Mouse (Mus musculus) neural tube, embryonic 15.5 days (tissue): ENCODE measurements at regions not wholly inside any gene's neighbourhood (a gene's known extent, or its start where the extent isn't known, plus 50 kb on each side); places are given as distances from the start of the nearest gene placed in this dataset.
"Not testable (repeated sequence)": the region's sequence is repeated elsewhere in the genome, so short reads cannot be mapped to it uniquely, and the experiment has no call there.

Source experiments
- ATAC-seq: fragments of 200-750 bp; cut with Nextera tagmentation; 2 replicates; pipeline ENCODE4 v1.8.0; 2017; ENCODE audit warnings: mild to moderate bottlenecking, moderate TSS enrichment, moderate library complexity; ENCODE audit not compliant: low FRiP score
- H3K27ac ChIP-seq: fragments of 300-500 bp; sonication (generic); replicated peaks from 2 replicates; pipeline ENCODE4 v1.5.1; 2015; ENCODE audit warnings: mild to moderate bottlenecking, inconsistent platforms
- H3K27me3 ChIP-seq: fragments of 300-500 bp; sonication (generic); replicated peaks from 2 replicates; pipeline ENCODE4 v1.6.1; 2015; ENCODE audit warnings: inconsistent platforms
- H3K36me3 ChIP-seq: fragments of 300-500 bp; sonication (generic); 2 replicates; pipeline ENCODE4 v1.6.1; 2015; ENCODE audit warnings: inconsistent platforms
- H3K4me1 ChIP-seq: fragments of 300-500 bp; sonication (generic); 2 replicates; pipeline ENCODE4 v1.6.1; 2015; ENCODE audit warnings: inconsistent platforms
- H3K4me2 ChIP-seq: fragments of 300-500 bp; sonication (generic); 2 replicates; pipeline ENCODE4 v1.6.1; 2015; ENCODE audit warnings: inconsistent platforms, mild to moderate bottlenecking, moderate library complexity
- H3K4me3 ChIP-seq: fragments of 300-500 bp; sonication (generic); replicated peaks from 2 replicates; pipeline ENCODE4 v1.5.1; 2015; ENCODE audit warnings: mild to moderate bottlenecking, inconsistent platforms
- H3K9ac ChIP-seq: fragments of 300-500 bp; sonication (generic); replicated peaks from 2 replicates; pipeline ENCODE4 v1.6.1; 2015; ENCODE audit warnings: mild to moderate bottlenecking, inconsistent platforms
- H3K9me3 ChIP-seq: fragments of 300-500 bp; sonication (generic); replicated peaks from 2 replicates; pipeline ENCODE4 v1.6.1; 2016; ENCODE audit warnings: inconsistent platforms
- WGBS: fragments of 180-500 bp; shearing (Covaris S2); methylation state at CpG from one replicate; pipeline ENCODE4 v1.1.7; 2015; ENCODE audit warnings: mixed read lengths; 5-methylcytosine and 5-hydroxymethylcytosine counted together

DNA sequence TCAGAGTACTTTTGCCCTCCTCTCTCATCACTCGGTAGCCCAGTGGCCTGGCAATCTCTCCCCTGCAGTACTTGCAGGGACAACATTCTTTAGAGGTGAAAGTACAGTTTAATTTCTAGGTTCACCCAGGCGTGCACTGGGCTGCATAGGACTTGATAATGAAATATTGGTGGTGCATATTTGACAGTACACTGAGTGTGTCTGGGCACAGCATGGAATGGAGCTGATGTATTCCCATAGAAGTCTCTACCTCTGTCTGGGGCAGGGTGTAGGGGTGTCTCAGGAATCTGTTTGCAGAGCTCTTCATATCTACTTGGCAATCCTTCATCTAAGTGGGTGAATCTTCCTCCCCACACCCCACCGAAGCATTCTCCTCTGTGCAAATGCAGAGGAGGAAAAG lies 893.8 kb downstream of the Gm9195 start:
- Histone ChIP-seq H3K4me3 (no peak overlapping the region), H3K36me3 (no peaks in the 10 kb centered on the region), H3K9ac (no peak overlapping the region), H3K27me3 (no peaks in the 10 kb centered on the region), H3K4me2 (no peak overlapping the region), H3K9me3 (no peaks in the 10 kb centered on the region), H3K4me1 (0 out of 2 replicates have a peak, but pooled peaks cover 3% of the 10 kb centered on the region), H3K27ac (no peak overlapping the region)
- no peak for ATAC-seq
- 65% methylated on average over 3 of the region's 3 CpGs for WGBS

GRCm38 (mm10) chr14:71588694-71589240 lies 902.9 kb downstream of the Gm9195 start:
- 58% methylated on average over 1 of the region's 1 CpGs for WGBS
- Histone ChIP-seq H3K9me3 (no peaks in the 10 kb centered on the region), H3K9ac (no peak overlapping the region), H3K4me2 (no peak overlapping the region), H3K4me1 (no peaks in the 10 kb centered on the region), H3K4me3 (no peak overlapping the region), H3K36me3 (no peaks in the 10 kb centered on the region), H3K27me3 (no peaks in the 10 kb centered on the region), H3K27ac (no peak overlapping the region)
- no peak for ATAC-seq

GRCm38 (mm10) chr14:71588006-71588405 lies 903.6 kb downstream of the Gm9195 start:
- Histone ChIP-seq H3K36me3 (no peaks in the 10 kb centered on the region), H3K4me2 (no peak overlapping the region), H3K9ac (no peak overlapping the region), H3K4me3 (no peak overlapping the region), H3K27ac (no peak overlapping the region), H3K9me3 (no peaks in the 10 kb centered on the region), H3K4me1 (no peaks in the 10 kb centered on the region), H3K27me3 (no peaks in the 10 kb centered on the region)
- no peak for ATAC-seq

DNA sequence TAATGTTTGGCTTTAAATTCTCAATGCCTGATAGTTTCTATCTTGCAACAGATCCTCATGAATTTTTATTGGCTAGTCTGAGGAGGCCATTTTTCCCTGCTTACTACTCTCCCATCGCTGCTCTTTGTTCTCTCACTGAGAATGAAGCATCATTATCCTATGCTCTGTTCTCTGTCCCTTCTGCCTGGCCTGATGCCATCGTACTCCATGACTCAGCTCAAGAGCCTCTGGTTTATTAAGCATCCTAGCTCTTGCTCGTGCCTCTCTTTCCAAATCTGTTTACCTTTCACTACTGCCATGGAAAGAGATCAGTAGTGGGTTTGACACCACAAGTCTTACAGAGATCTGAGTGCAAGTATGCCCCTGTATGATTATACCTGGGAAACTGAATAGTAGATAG lies 926.8 kb downstream of the Gm9195 start:
- H3K27me3 ChIP-seq: no peaks in the 10 kb centered on the region
- no peak overlapping the region for H3K4me3 ChIP-seq
- H3K4me2 ChIP-seq: no peak overlapping the region
- no peak overlapping the region for H3K27ac ChIP-seq
- no peaks in the 10 kb centered on the region for H3K4me1 ChIP-seq
- no peak for ATAC-seq
- WGBS: 56% methylated on average over 3 of the region's 3 CpGs
- no peak overlapping the region for H3K9ac ChIP-seq
- H3K9me3 ChIP-seq: no peaks in the 10 kb centered on the region
- H3K36me3 ChIP-seq: no peaks in the 10 kb centered on the region

DNA sequence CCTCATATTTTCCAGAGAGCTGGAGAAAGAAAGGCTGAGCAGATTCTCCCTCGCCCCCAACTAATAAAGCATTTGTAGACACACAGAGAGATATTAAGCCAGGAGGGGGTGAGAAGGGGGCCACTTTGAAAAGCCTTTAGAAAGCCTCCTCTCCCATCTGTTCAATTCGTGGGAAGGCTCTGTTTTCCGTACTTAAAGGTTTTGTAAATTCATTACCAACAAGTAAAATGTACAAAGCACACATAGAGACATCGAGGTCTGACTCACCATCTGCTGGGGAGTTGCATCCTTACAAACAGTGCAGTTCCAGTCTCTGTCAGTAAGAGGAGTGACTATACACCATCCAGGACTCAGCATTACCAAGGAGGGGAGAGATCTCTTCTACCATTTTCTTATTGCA lies 929.7 kb downstream of the Gm9195 start:
- H3K27ac ChIP-seq: no peak overlapping the region
- H3K4me2 ChIP-seq: no peak overlapping the region
- no peaks in the 10 kb centered on the region for H3K27me3 ChIP-seq
- H3K36me3 ChIP-seq: no peaks in the 10 kb centered on the region
- H3K9me3 ChIP-seq: no peaks in the 10 kb centered on the region
- no peak overlapping the region for H3K9ac ChIP-seq
- no peak overlapping the region for H3K4me3 ChIP-seq
- WGBS: 63% methylated on average over 4 of the region's 4 CpGs
- no peaks in the 10 kb centered on the region for H3K4me1 ChIP-seq
- ATAC-seq: no peak

GRCm38 (mm10) chr14:71554324-71554723 lies 937.3 kb downstream of the Gm9195 start:
- not testable (repeated sequence) for H3K36me3 ChIP-seq, H3K4me2 ChIP-seq, H3K9ac ChIP-seq, H3K27me3 ChIP-seq, H3K27ac ChIP-seq, H3K4me1 ChIP-seq, H3K9me3 ChIP-seq, H3K4me3 ChIP-seq, ATAC-seq
- WGBS: 91% methylated on average over 2 of the region's 3 CpGs

- H3K4me3 ChIP-seq: no peak overlapping the region
- H3K27me3 ChIP-seq: no peaks in the 10 kb centered on the region
- 90% methylated on average over 3 of the region's 3 CpGs for WGBS
- no peak overlapping the region for H3K9ac ChIP-seq
- no peaks in the 10 kb centered on the region for H3K4me1 ChIP-seq
- no peak overlapping the region for H3K27ac ChIP-seq
- no peak for ATAC-seq
- no peak overlapping the region for H3K4me2 ChIP-seq
- no peaks in the 10 kb centered on the region for H3K36me3 ChIP-seq
- no peaks in the 10 kb centered on the region for H3K9me3 ChIP-seq
Observed at GRCm38 (mm10) chr14:71543580-71543979, 943.9 kb upstream of the Fam160b2 start.

DNA sequence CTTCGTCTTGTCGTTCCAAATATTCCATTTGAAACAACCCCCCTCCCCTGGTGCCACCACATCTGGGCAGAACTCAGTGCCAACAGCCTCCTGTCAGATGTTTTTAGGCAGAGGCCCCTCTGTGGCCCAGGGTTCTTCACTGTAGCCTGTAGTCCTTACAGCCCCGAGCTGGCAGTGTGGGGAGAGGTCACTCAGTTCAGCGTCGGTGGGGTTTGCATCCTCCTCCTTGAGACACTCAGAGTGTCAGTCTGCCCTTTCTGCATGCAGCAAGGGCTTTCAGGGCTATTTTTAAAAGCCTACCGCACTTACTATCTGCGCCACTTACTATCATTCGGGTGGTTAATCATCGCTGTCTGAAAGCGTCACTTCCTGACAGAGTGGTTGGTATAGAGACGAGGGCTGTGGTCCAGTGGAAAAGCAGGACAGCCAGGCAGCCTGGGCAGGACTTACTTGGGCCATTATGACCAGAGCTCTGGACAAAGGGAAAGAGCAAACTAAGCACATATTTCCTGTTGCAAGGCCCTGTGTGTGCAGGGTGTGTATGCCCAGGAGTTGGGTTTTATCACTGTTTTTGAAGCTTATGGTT lies 932.5 kb upstream of the Fam160b2 start:
- Histone ChIP-seq H3K9ac (no peak overlapping the region), H3K9me3 (no peaks in the 10 kb centered on the region), H3K4me1 (no peaks in the 10 kb centered on the region), H3K4me2 (no peak overlapping the region), H3K4me3 (no peak overlapping the region), H3K36me3 (no peaks in the 10 kb centered on the region), H3K27me3 (no peaks in the 10 kb centered on the region), H3K27ac (no peak overlapping the region)
- 69% methylated on average over 11 of the region's 11 CpGs for WGBS
- no peak for ATAC-seq

DNA sequence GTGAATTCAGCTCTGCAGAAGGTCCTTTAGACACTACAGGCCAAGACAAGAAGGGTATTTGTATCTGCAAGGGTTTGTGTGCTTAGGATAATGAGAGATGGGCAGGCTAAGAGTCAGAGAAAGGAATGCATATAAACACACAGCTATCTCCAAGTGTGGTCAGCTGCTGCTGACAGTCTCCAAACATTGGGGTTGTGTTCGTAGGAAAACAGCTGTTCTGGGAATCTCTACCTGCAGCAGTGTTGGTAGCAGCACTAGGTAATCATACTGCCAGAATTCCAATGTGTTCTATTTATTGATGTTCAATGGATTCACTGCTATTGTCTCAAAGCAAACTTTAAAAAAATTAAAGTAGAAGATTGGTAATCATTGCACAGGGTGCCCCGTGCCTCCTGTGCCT lies 931.7 kb upstream of the Fam160b2 start:
- 79% methylated on average over 2 of the region's 2 CpGs for WGBS
- Histone ChIP-seq H3K4me2 (no peak overlapping the region), H3K27me3 (no peaks in the 10 kb centered on the region), H3K4me3 (no peak overlapping the region), H3K9ac (no peak overlapping the region), H3K4me1 (no peaks in the 10 kb centered on the region), H3K9me3 (no peaks in the 10 kb centered on the region), H3K27ac (no peak overlapping the region), H3K36me3 (no peaks in the 10 kb centered on the region)
- ATAC-seq: no peak

- Histone ChIP-seq H3K4me1 (no peaks in the 10 kb centered on the region), H3K27me3 (no peaks in the 10 kb centered on the region), H3K36me3 (no peaks in the 10 kb centered on the region), H3K4me3 (no peak overlapping the region), H3K27ac (no peak overlapping the region), H3K4me2 (no peak overlapping the region), H3K9ac (no peak overlapping the region), H3K9me3 (no peaks in the 10 kb centered on the region)
- no peak for ATAC-seq
- WGBS: 70% methylated on average over 6 of the region's 6 CpGs
Observed at GRCm38 (mm10) chr14:71530421-71530820, 930.8 kb upstream of the Fam160b2 start.

- Histone ChIP-seq H3K9ac (no peak overlapping the region), H3K4me1 (no peaks in the 10 kb centered on the region), H3K4me3 (no peak overlapping the region), H3K27me3 (no peaks in the 10 kb centered on the region), H3K4me2 (no peak overlapping the region), H3K27ac (no peak overlapping the region), H3K9me3 (no peaks in the 10 kb centered on the region), H3K36me3 (no peaks in the 10 kb centered on the region)
- ATAC-seq: no peak
- WGBS: 13% methylated on average over 2 of the region's 2 CpGs
Observed at GRCm38 (mm10) chr14:71518541-71518940, 918.9 kb upstream of the Fam160b2 start.

- no peaks in the 10 kb centered on the region for H3K4me1 ChIP-seq
- H3K4me2 ChIP-seq: no peak overlapping the region
- H3K9me3 ChIP-seq: no peaks in the 10 kb centered on the region
- 64% methylated on average over 1 of the region's 1 CpGs for WGBS
- no peak overlapping the region for H3K9ac ChIP-seq
- no peaks in the 10 kb centered on the region for H3K36me3 ChIP-seq
- no peak for ATAC-seq
- no peak overlapping the region for H3K4me3 ChIP-seq
- no peaks in the 10 kb centered on the region for H3K27me3 ChIP-seq
- no peak overlapping the region for H3K27ac ChIP-seq
Observed at GRCm38 (mm10) chr14:71500851-71501250, 901.2 kb upstream of the Fam160b2 start.

- ATAC-seq: no peak
- H3K4me1 ChIP-seq: no peaks in the 10 kb centered on the region
- H3K27me3 ChIP-seq: no peaks in the 10 kb centered on the region
- no peak overlapping the region for H3K4me3 ChIP-seq
- no peaks in the 10 kb centered on the region for H3K36me3 ChIP-seq
- H3K9ac ChIP-seq: no peak overlapping the region
- WGBS: 75% methylated on average over 7 of the region's 7 CpGs
- H3K4me2 ChIP-seq: no peak overlapping the region
- no peak overlapping the region for H3K27ac ChIP-seq
- no peaks in the 10 kb centered on the region for H3K9me3 ChIP-seq
Observed at GRCm38 (mm10) chr14:71491201-71491600, 891.6 kb upstream of the Fam160b2 start.
